Mouse (Mus musculus): ENCODE data around the gene Sike1. TPM values are rescaled to one million over a fixed set of nuclear protein-coding genes. Genes with fewer than 3 reads are reported as not detected.

The Sike1 gene
- polyA plus RNA-seq, 1 experiment from 2014 or later, result 61.8 TPM

GRCm38 (mm10) chr3:103056016-103056595, 60.6 kb downstream of the Sike1 start:
- WGBS, result 88% methylated on average over 5 of the region's 5 CpGs
- Histone ChIP-seq H3K36me3 (ENCODE audit: control insufficient read depth, insufficient read depth, low read length) (peaks cover 74% of the 10 kb centered on the region), H3K4me1 (ENCODE audit: control insufficient read depth, insufficient read depth, low read length) (no peaks in the 10 kb centered on the region), H3K9me3 (ENCODE audit: control insufficient read depth, low read length) (no peaks in the 10 kb centered on the region), H3K9ac (ENCODE audit: low read depth, low read length) (no peak overlapping the region), H3K4me2 (ENCODE audit: low read depth, low read length) (no peak overlapping the region), H3K27ac (replicated peaks; ENCODE audit: low read depth, low read length) (no peak overlapping the region), H3K27me3 (replicated peaks; ENCODE audit: control insufficient read depth, insufficient read depth, low read length) (no peaks in the 10 kb centered on the region), H3K4me3 (ENCODE audit: low read depth, low read length) (no peak overlapping the region)
- no peak for DNase-seq (ENCODE audit: low spot score)
- no peak for ATAC-seq (ENCODE audit: low read depth)

DNA sequence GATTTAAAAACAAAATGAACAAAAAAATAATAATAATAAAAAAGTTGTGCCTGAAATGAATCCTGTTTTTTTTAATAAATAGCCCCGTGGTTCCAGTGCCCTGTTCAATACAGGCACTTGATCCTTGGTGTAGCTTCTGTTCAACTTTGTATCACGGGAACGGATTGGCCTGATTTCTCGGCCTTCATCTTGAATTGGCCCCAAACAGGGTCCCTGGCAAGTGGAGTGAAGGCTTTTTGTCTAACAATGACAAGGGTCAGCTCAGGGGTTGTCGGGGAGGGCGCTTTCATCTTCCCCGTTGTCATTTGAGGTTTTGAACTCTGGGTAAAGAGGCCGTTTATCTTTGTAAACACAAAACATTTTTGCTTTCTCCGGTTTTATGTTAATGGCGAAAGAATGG, 62.2 kb downstream of the Sike1 start:
- Histone ChIP-seq H3K4me3 (ENCODE audit: low read depth, low read length) (peak overlapping the region; percentile 77), H3K9ac (ENCODE audit: low read depth, low read length) (peak overlapping the region; percentile 90), H3K36me3 (ENCODE audit: control insufficient read depth, insufficient read depth, low read length) (peaks cover 75% of the 10 kb centered on the region), H3K27me3 (replicated peaks; ENCODE audit: control insufficient read depth, insufficient read depth, low read length) (no peaks in the 10 kb centered on the region), H3K27ac (replicated peaks; ENCODE audit: low read depth, low read length) (peak overlapping the region; percentile 99), H3K4me2 (ENCODE audit: low read depth, low read length) (peak overlapping the region; percentile 70), H3K9me3 (ENCODE audit: control insufficient read depth, low read length) (no peaks in the 10 kb centered on the region), H3K4me1 (ENCODE audit: control insufficient read depth, insufficient read depth, low read length) (no peaks in the 10 kb centered on the region)
- ATAC-seq (ENCODE audit: low read depth) (peak; percentile 15), DNase-seq (ENCODE audit: low spot score) (peak; percentile 26)
- 6% methylated on average over 10 of the region's 10 CpGs for WGBS

Other genes with a start within 250 kb of the Sike1 start
- gene Tshb, start 213.0 kb upstream of the Sike1 start, polyA plus RNA-seq (2014; fragmentation: Nextera tagmentation; extraction: Ambion mirVana), result 1.9 and 4.3 TPM in 2 replicates
- not detected in 2 replicates for gene Sycp1, start 59.6 kb upstream of the Sike1 start, polyA plus RNA-seq (2014; fragmentation: Nextera tagmentation; extraction: Ambion mirVana)
- 0.06 TPM in 1 of 2 replicates, not detected in the other for gene Nr1h5, start 31.6 kb upstream of the Sike1 start, polyA plus RNA-seq (2014; fragmentation: Nextera tagmentation; extraction: Ambion mirVana)
- 335 and 377 TPM in 2 replicates for gene Csde1, start 24.7 kb downstream of the Sike1 start, polyA plus RNA-seq (2014; fragmentation: Nextera tagmentation; extraction: Ambion mirVana)
- 94.2 and 103 TPM in 2 replicates for gene Nras, start 62.6 kb downstream of the Sike1 start, polyA plus RNA-seq (2014; fragmentation: Nextera tagmentation; extraction: Ambion mirVana)
- 14.4 and 23.9 TPM in 2 replicates for gene Ampd1, start 78.3 kb downstream of the Sike1 start, polyA plus RNA-seq (2014; fragmentation: Nextera tagmentation; extraction: Ambion mirVana)
- gene Dennd2c, start 106.9 kb downstream of the Sike1 start, polyA plus RNA-seq (2014; fragmentation: Nextera tagmentation; extraction: Ambion mirVana), result 7.6 and 8.5 TPM in 2 replicates
- gene Bcas2, start 175.9 kb downstream of the Sike1 start, polyA plus RNA-seq (2014; fragmentation: Nextera tagmentation; extraction: Ambion mirVana), result 143 and 163 TPM in 2 replicates